Mouse (Mus musculus): Measurements from ENCODE around the gene Cfap52. TPM values are rescaled to one million over a fixed set of nuclear protein-coding genes. Genes with fewer than 3 reads are reported as not detected.

Gene Cfap52
- polyA plus RNA-seq (2012; rRNA removed), result 0.72 and 1.6 TPM in 2 replicates

DNA sequence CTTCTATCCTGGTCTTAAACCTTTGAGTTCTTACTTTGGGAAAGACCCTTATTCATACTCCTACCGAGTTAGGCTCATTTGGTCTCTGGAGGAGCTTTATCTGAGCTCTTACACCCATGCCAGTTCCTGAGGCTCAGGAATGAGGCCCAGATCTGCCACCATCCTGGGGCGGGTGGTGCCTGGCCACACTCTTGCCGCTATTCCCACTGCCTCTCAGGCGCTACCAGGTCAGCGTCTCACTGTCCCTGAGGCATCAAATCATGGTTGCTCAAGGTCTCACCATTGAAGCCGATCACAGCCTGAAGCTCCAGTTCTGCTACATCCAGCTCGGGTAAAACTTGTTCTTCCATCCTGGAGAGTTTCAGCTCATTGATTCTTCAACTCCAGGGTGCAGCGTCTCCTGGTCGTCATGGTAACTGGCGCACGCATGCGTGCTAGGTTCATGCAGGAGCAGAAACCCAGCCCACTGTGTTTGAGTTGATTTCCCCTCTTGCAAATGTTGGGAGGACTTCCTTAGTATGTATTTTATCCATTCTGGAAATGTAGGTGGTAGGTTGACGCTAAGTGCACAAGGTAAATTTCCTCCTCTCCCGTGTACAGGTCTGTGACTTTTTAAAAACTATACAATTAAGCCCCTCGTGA, at the start of gene Cfap52:
TSS of gene Cfap52 (minus strand) at position 410 of the 642 bp plus-strand sequence.
- 5% methylated on average over 15 of the region's 15 CpGs for WGBS
- peak within 1 kb of the TSS; percentile 99 for H3K4me3 ChIP-seq (replicated peaks; ENCODE audit: insufficient read depth, low read depth, low read length)
- H3K27ac ChIP-seq (ENCODE audit: insufficient read depth, low read length), result peak within 1 kb of the TSS; percentile 55; the same call in 1 of the 2 replicates
- no peak for TF ChIP-seq POLR2A (IDR thresholded peaks at IDR 0.05; ENCODE audit: borderline replicate concordance, insufficient read depth, low read length)
- peaks cover 6% of the 10 kb centered on the region for H3K4me1 ChIP-seq (ENCODE audit: control insufficient read depth, insufficient read depth, low read length)
- DNase-seq, result peak; percentile 83 to 87
- H3K27me3 ChIP-seq (ENCODE audit: control insufficient read depth, insufficient read depth, low read length), result no peaks in the 10 kb centered on the region

DNA sequence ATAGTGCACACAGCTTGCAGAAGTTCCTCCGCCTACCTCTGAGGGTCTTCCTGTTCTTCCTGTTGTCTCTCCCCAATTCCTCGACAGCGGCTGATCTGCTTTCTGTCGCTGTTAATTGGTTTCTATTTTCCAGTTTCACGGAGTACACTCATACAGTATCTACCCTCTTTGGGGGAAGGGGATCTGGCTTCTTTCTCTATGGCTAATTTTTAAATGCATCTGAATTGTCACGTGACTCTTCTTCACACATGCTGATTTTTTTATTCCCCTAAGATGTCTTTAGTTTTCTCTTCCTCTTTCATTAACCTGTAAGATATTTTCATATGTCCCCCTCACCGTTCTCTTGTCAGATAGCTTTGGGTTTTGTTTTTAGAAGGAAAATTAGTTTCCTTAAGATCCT, 46.8 kb upstream of the Cfap52 start:
- H3K27me3 ChIP-seq (ENCODE audit: control insufficient read depth, insufficient read depth, low read length), result no peaks in the 10 kb centered on the region
- 87% methylated on average over 7 of the region's 7 CpGs for WGBS
- DNase-seq, result no peak
- no peak for TF ChIP-seq CTCF (IDR thresholded peaks at IDR 0.05; ENCODE audit: borderline replicate concordance, insufficient read depth, low read depth, low read length)
- no peak for TF ChIP-seq POLR2A (IDR thresholded peaks at IDR 0.05; ENCODE audit: borderline replicate concordance, insufficient read depth, low read length)
- H3K27ac ChIP-seq (ENCODE audit: insufficient read depth, low read length), result no peak overlapping the region
- no peaks in the 10 kb centered on the region for H3K4me1 ChIP-seq (ENCODE audit: control insufficient read depth, insufficient read depth, low read length)
- no peak overlapping the region for H3K4me3 ChIP-seq (replicated peaks; ENCODE audit: insufficient read depth, low read depth, low read length)

- no peak for DNase-seq
- 82% methylated on average over 5 of the region's 5 CpGs for WGBS
- TF ChIP-seq CTCF (IDR thresholded peaks at IDR 0.05; ENCODE audit: borderline replicate concordance, insufficient read depth, low read depth, low read length) (no peak), POLR2A (IDR thresholded peaks at IDR 0.05; ENCODE audit: borderline replicate concordance, insufficient read depth, low read length) (no peak)
These were observed 43.9 kb upstream of the Cfap52 start for GRCm38 (mm10) chr11:68009377-68009776.

DNA sequence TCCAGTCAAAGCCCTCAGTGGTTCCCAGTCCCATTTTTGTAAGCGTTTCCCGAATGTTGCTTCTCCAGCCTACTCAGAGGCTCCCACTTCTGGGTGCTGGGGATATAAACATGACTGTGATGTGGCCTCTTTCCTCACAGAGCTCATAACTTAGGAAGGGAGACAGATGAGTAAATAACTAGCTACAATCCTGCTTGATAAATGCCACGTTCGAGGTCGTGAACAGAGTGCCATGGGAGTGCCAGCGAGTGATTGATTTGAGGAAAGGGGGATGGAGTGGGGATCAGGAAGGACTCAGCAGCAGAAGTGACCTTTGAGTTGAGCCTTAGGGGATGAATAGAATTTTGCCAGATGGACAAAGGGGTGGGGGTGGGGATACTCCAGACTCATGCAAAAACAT, 42.2 kb upstream of the Cfap52 start:
- H3K4me3 ChIP-seq (replicated peaks; ENCODE audit: insufficient read depth, low read depth, low read length), result no peak overlapping the region
- H3K27ac ChIP-seq (ENCODE audit: insufficient read depth, low read length), result no peak overlapping the region
- TF ChIP-seq CTCF (IDR thresholded peaks at IDR 0.05; ENCODE audit: borderline replicate concordance, insufficient read depth, low read depth, low read length) (no peak), POLR2A (IDR thresholded peaks at IDR 0.05; ENCODE audit: borderline replicate concordance, insufficient read depth, low read length) (no peak)
- 86% methylated on average over 6 of the region's 6 CpGs for WGBS
- no peaks in the 10 kb centered on the region for H3K27me3 ChIP-seq (ENCODE audit: control insufficient read depth, insufficient read depth, low read length)
- H3K4me1 ChIP-seq (ENCODE audit: control insufficient read depth, insufficient read depth, low read length), result no peaks in the 10 kb centered on the region
- no peak for DNase-seq

More at GRCm38 (mm10) chr11:68009377-68009776, 43.9 kb upstream of the Cfap52 start:
- H3K27me3 ChIP-seq (ENCODE audit: control insufficient read depth, insufficient read depth, low read length), result no peaks in the 10 kb centered on the region
- H3K27ac ChIP-seq (ENCODE audit: insufficient read depth, low read length), result no peak overlapping the region
- H3K4me1 ChIP-seq (ENCODE audit: control insufficient read depth, insufficient read depth, low read length), result no peaks in the 10 kb centered on the region
- no peak overlapping the region for H3K4me3 ChIP-seq (replicated peaks; ENCODE audit: insufficient read depth, low read depth, low read length)

GRCm38 (mm10) chr11:68006216-68006789, 40.9 kb upstream of the Cfap52 start:
- 79% methylated on average over 8 of the region's 8 CpGs for WGBS
- TF ChIP-seq CTCF (IDR thresholded peaks at IDR 0.05; ENCODE audit: borderline replicate concordance, insufficient read depth, low read depth, low read length), result no peak
- TF ChIP-seq POLR2A (IDR thresholded peaks at IDR 0.05; ENCODE audit: borderline replicate concordance, insufficient read depth, low read length), result no peak
- DNase-seq, result no peak
- no peaks in the 10 kb centered on the region for H3K4me1 ChIP-seq (ENCODE audit: control insufficient read depth, insufficient read depth, low read length)
- no peaks in the 10 kb centered on the region for H3K27me3 ChIP-seq (ENCODE audit: control insufficient read depth, insufficient read depth, low read length)
- no peak overlapping the region for H3K27ac ChIP-seq (ENCODE audit: insufficient read depth, low read length)
- no peak overlapping the region for H3K4me3 ChIP-seq (replicated peaks; ENCODE audit: insufficient read depth, low read depth, low read length)

DNA sequence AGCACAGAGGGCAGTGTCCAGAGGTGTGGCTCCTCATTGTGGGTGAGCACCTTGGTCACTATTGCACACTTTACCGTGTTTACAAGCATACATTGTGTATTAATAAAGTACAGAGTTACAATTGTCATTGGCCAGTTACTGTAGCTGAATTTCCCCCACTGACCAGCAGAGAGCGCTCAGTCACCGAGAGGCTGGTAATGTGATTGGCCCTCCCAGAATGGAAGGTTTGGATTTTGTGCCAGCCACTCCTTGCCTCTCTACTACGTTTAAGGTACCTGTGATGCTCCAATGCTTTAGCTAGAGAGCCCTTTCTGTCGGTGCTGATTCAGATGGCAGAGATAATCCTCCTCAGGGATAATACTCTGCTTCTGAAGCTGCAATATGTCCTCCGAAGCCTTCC, 38.7 kb upstream of the Cfap52 start:
- Histone ChIP-seq H3K4me1 (ENCODE audit: control insufficient read depth, insufficient read depth, low read length) (no peaks in the 10 kb centered on the region), H3K27ac (ENCODE audit: insufficient read depth, low read length) (no peak overlapping the region), H3K27me3 (ENCODE audit: control insufficient read depth, insufficient read depth, low read length) (no peaks in the 10 kb centered on the region), H3K4me3 (replicated peaks; ENCODE audit: insufficient read depth, low read depth, low read length) (no peak overlapping the region)
- peak; percentile 65 to 78 for DNase-seq
- WGBS, result 16% methylated on average over 6 of the region's 6 CpGs
- peak; percentile 95 for TF ChIP-seq CTCF (IDR thresholded peaks at IDR 0.05; ENCODE audit: borderline replicate concordance, insufficient read depth, low read depth, low read length)
- TF ChIP-seq POLR2A (IDR thresholded peaks at IDR 0.05; ENCODE audit: borderline replicate concordance, insufficient read depth, low read length), result no peak

DNA sequence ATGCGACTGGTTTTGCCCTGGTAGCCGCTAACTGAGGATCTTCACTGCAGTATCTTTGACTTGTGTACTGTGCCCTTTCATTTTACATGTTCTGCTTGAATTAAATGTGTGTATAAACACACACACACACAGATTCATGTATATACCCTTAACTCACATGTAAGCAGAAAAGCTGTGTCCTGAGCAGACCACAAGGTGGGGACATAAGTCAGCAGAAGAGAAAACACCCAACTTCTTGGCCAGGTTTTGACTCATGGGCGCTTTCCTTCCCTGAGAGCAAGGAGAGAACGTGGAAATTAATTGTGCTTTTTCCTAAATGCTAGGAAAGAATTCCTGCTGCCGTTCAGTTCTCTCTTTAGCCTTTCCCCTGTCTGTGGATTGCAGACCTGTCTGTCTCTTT, 34.2 kb upstream of the Cfap52 start:
- 59% methylated on average over 5 of the region's 5 CpGs for WGBS

DNA sequence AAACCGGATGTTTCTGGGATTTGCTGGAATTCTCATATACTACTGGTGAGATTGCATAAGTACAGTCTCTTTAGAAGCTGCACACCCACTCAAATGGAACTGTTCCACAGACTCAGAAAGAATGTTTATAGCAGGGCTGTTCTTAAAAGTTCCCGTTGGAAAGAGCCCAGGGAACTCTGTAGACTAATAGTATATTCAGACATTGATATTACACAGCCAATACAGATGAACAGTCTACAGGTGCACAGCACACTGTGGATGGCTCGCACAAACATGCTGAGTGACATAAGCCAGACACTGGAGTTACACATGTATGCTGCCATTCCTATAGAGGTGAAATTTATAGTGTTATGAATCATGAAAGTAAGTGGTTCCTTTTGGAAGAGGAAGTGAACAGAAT, 33.5 kb upstream of the Cfap52 start:
- H3K4me3 ChIP-seq (replicated peaks; ENCODE audit: insufficient read depth, low read depth, low read length), result no peak overlapping the region
- WGBS, result 96% methylated on average over 3 of the region's 3 CpGs
- DNase-seq, result no peak

More for the DNA sequence above, 34.2 kb upstream of the Cfap52 start:
- Histone ChIP-seq H3K4me1 (ENCODE audit: control insufficient read depth, insufficient read depth, low read length) (no peaks in the 10 kb centered on the region), H3K4me3 (replicated peaks; ENCODE audit: insufficient read depth, low read depth, low read length) (no peak overlapping the region), H3K27ac (ENCODE audit: insufficient read depth, low read length) (no peak overlapping the region), H3K27me3 (ENCODE audit: control insufficient read depth, insufficient read depth, low read length) (no peaks in the 10 kb centered on the region)
- TF ChIP-seq POLR2A (IDR thresholded peaks at IDR 0.05; ENCODE audit: borderline replicate concordance, insufficient read depth, low read length) (no peak), CTCF (IDR thresholded peaks at IDR 0.05; ENCODE audit: borderline replicate concordance, insufficient read depth, low read depth, low read length) (no peak)
- DNase-seq, result no peak

More for the DNA sequence above, 33.5 kb upstream of the Cfap52 start:
- Histone ChIP-seq H3K4me1 (ENCODE audit: control insufficient read depth, insufficient read depth, low read length) (no peaks in the 10 kb centered on the region), H3K27me3 (ENCODE audit: control insufficient read depth, insufficient read depth, low read length) (no peaks in the 10 kb centered on the region), H3K27ac (ENCODE audit: insufficient read depth, low read length) (no peak overlapping the region)
- no peak for TF ChIP-seq POLR2A (IDR thresholded peaks at IDR 0.05; ENCODE audit: borderline replicate concordance, insufficient read depth, low read length)
- TF ChIP-seq CTCF (IDR thresholded peaks at IDR 0.05; ENCODE audit: borderline replicate concordance, insufficient read depth, low read depth, low read length), result no peak

All from cerebellum, adult 2 months (tissue).